Mouse (Mus musculus) thymus, adult 2 months (tissue): Measurements from ENCODE around the gene Scarb1. TPM values are rescaled to one million over a fixed set of nuclear protein-coding genes. Genes with fewer than 3 reads are reported as not detected.

Experiments
- DNase-seq: peaks from one replicate; pipeline ENCODE4 v3.0.0; 2021
- H3K27ac ChIP-seq: fragments of 200-500 bp; 2 replicates; pipeline ENCODE4 v1.5.1; 2012; ENCODE audit warnings: low read length, control low read depth; ENCODE audit not compliant: control insufficient read depth, insufficient read depth
- H3K27me3 ChIP-seq: fragments of 200-500 bp; 2 replicates; pipeline ENCODE4 v1.6.1; 2012; ENCODE audit warnings: mild to moderate bottlenecking, low read length, moderate library complexity, mixed read lengths; ENCODE audit not compliant: control insufficient read depth, insufficient read depth
- H3K36me3 ChIP-seq: fragments of 200-500 bp; 2 replicates; pipeline ENCODE4 v1.6.1; 2012; ENCODE audit warnings: mild to moderate bottlenecking, low read length, moderate library complexity; ENCODE audit not compliant: control insufficient read depth, insufficient read depth
- H3K4me1 ChIP-seq: fragments of 200-500 bp; replicated peaks from 2 replicates; pipeline ENCODE4 v1.6.1; 2012; ENCODE audit warnings: low read length; ENCODE audit not compliant: control insufficient read depth, insufficient read depth
- H3K4me3 ChIP-seq: fragments of 200-500 bp; 2 replicates; pipeline ENCODE4 v1.5.1; 2012; ENCODE audit warnings: mild to moderate bottlenecking, low read length, control low read depth, moderate library complexity; ENCODE audit not compliant: control insufficient read depth, insufficient read depth
- CTCF ChIP-seq: fragments of 200-500 bp; IDR thresholded peaks from 2 replicates; pipeline ENCODE4 v1.5.1; 2012; ENCODE audit warnings: mild to moderate bottlenecking, control low read depth, low read length, moderate library complexity, borderline replicate concordance; ENCODE audit not compliant: control insufficient read depth, poor library complexity, insufficient read depth; ENCODE audit errors: extremely low read depth
- POLR2A ChIP-seq: fragments of 200-500 bp; IDR thresholded peaks from 2 replicates; pipeline ENCODE4 v1.6.1; 2012; ENCODE audit warnings: mild to moderate bottlenecking, low read length, control low read depth, moderate library complexity; ENCODE audit not compliant: control insufficient read depth, poor library complexity, insufficient read depth; ENCODE audit errors: extremely low read depth
- WGBS: fragments of 180-500 bp; shearing (Covaris S2); methylation state at CpG from one replicate; pipeline ENCODE4 v1.1.7; 2018; 5-methylcytosine and 5-hydroxymethylcytosine counted together
- polyA plus RNA-seq: library from polyadenylated mRNA; depleted of rRNA; stranded (reverse); fragments of >200 nt; gene quantifications from 2 replicates; pipeline ENCODE4 v1.2.3, GENCODE M21; 2012

Scarb1 gene
- polyA plus RNA-seq, 1 experiment, result 80.7 TPM

DNA sequence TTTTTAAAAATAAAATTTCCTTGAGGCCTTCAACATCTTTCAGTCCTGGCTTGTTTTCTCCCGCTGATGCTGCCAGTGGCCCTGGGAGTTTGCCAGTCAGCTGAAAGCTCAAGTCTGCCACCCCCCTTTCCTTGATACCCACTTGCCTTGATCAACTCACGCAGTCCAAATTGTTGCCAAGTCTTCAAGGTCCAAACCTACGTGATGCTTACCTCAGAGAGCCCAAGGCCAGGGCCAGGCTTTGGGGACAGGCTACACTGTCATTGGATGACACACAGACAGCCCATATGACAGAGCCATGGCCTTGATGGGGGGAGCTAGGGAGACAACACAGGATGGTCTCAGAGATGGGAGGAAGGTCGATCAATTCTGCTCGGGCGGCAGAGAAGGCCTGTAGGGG is 3.4 kb upstream of the Scarb1 start:
- Histone ChIP-seq H3K36me3 (no peaks in the 10 kb centered on the region), H3K4me1 (peaks cover 21% of the 10 kb centered on the region), H3K27me3 (no peaks in the 10 kb centered on the region), H3K27ac (no peak overlapping the region), H3K4me3 (no peak overlapping the region)
- no peak for DNase-seq
- WGBS, result 98% methylated on average over 6 of the region's 6 CpGs
- TF ChIP-seq CTCF (no peak), POLR2A (no peak)

DNA sequence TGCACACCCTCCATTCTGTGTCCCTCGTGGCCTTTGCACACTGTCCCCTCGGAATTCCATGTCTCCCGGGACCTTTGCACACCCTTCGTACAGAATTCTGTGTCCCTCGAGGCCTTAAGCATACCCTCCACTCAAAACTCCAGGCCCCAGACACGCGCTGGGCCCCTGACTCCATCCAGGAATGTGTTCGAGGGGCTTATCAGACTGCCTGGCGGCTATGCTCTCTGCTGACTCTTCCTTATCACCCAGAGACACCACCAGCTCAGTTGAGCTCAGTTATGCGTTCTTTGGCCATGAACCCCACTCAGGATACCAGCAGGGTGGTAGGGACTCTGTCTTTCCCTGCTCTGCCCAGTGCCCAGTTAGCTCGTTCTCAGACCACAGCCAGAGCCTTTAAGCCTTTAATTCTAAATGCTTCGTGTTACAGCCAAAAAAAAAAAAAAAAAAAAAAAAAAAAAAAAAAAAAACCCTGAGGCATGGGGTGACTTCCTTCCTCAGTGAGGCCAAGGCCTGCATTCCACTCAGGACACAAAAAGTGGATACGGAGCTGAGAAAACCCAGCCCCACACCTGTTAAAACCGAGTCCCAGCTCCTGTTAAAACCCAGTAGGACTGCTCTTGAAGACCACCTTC is 681 bp upstream of the Scarb1 start:
- H3K27me3 ChIP-seq, result no peaks in the 10 kb centered on the region
- peak overlapping the region; percentile 80; the same call in 1 of the 2 replicates for H3K4me3 ChIP-seq
- 70% methylated on average over 14 of the region's 14 CpGs for WGBS
- no peaks in the 10 kb centered on the region for H3K36me3 ChIP-seq
- H3K27ac ChIP-seq, result no peak overlapping the region
- H3K4me1 ChIP-seq, result peaks cover 26% of the 10 kb centered on the region
- TF ChIP-seq POLR2A (no peak), CTCF (no peak)
- DNase-seq, result no peak

DNA sequence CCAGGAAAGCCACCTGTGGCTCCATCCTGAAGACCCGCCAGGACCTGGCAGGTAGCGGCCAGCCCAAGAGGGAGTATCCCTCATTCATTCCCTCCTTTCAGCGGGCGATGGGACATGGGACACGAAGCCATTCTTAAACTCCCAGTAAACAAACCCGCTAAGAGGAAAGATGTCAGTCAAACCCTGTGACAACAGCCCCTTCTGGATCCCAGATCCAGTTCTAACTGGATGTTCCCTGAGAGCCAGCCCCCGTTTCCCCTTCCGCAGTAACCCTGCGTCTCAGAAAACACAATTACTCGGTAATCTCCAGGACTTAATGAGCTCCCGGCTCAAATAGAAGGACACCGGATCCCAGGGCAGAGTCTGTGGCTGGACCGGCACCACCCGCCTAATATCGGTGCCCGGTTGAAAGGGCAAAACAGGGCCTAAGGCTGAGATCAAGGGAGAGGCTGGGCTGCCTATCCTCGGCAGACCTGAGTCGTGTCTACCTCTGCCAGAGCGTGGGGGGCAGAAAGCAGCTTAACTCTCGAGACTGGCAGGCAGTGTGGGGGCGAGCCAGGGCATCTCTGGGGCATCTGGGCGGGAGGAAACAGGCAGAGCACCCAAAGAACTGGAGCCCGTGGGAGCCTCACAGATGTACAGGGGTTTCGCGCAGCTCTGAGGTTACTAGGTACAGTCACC is 903 bp downstream of the Scarb1 start:
- WGBS, result 4% methylated on average over 25 of the region's 25 CpGs
- Histone ChIP-seq H3K27me3 (no peaks in the 10 kb centered on the region), H3K27ac (no peak overlapping the region), H3K36me3 (no peaks in the 10 kb centered on the region), H3K4me1 (peaks cover 26% of the 10 kb centered on the region), H3K4me3 (peak overlapping the region; percentile 80)
- TF ChIP-seq CTCF, result no peak
- TF ChIP-seq POLR2A, result no peak
- DNase-seq, result no peak

DNA sequence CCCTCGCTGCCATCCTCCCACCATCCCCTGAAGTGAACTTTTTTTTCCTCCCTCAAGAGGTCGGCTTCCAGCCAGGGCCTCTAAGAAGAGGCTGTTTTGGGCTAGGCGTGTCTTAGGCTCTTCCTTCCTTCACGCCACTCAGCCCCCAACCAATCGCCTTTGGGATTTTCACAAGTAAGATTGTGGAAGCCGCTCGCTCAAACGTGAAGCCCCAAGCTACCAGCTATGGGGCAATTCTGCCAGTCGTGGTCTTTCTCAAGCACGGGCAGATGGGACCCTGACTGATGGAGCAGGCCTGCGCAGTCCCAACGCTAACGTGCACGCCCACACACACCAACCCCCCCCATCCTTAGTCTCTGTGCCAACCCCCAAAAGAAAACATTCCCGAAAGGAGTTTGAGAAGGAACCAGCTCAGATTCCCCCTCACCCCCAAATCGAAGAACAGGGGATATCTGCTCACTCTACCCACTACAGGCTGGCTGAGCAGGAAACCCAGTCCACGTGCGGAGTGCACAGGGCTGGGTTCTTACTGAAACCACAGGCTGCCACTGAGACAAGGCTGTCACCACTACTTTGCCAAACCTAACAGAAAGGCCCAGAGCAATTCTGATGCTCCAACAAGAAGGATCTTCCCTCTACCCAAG is 1.7 kb downstream of the Scarb1 start:
- TF ChIP-seq CTCF, result 0 out of 2 replicates have a peak, but pooled peaks have one; percentile 19
- no peak for TF ChIP-seq POLR2A
- peak; percentile 27 for DNase-seq
- peaks cover 26% of the 10 kb centered on the region for H3K4me1 ChIP-seq
- no peak overlapping the region for H3K27ac ChIP-seq
- 3% methylated on average over 18 of the region's 18 CpGs for WGBS
- H3K27me3 ChIP-seq, result no peaks in the 10 kb centered on the region
- no peaks in the 10 kb centered on the region for H3K36me3 ChIP-seq
- H3K4me3 ChIP-seq, result peak overlapping the region; percentile 80

DNA sequence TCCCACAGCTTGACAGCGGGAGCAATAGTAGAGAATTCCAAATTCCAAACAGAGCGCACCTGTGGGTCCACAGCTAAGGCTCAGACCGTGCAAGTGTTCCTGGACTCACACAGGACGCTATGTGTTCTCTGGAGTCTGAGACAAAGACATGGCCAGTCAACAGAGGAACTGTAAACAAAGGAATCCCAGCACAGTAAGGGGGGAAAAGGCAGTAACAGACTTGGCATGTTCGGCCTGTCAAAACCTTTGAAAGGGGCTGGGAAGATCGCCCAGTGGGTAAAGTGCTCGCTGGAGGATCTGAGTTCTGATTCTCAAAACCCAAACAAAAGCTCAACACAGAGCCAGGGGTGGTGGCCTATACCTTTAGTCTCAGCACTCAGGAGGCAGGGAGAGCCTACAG is 3.4 kb downstream of the Scarb1 start:
- Histone ChIP-seq H3K4me3 (no peak overlapping the region), H3K27me3 (no peaks in the 10 kb centered on the region), H3K4me1 (peaks cover 26% of the 10 kb centered on the region), H3K27ac (no peak overlapping the region), H3K36me3 (no peaks in the 10 kb centered on the region)
- DNase-seq, result no peak
- TF ChIP-seq POLR2A (no peak), CTCF (no peak)
- 95% methylated on average over 7 of the region's 7 CpGs for WGBS

DNA sequence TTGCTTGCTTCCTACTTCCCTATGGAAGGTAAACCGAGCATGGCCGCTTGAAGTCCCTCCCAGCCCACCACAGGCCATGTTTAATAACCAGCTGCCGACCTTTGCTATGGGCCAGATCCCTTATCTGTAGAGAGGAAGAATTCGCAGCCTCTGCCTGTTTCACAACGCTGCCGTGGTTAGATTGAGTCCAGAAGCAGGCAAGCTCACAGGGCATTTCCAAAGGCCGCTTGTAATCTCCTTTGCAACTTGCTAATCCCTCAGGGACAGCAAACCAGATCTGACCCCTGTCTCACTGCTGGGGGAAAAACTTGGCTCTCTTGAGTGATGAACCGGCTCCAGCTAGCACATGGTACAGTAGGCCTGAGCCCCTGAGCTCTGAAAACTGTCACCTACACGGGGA is 3.9 kb downstream of the Scarb1 start:
- Histone ChIP-seq H3K36me3 (no peaks in the 10 kb centered on the region), H3K4me1 (peaks cover 26% of the 10 kb centered on the region), H3K27ac (no peak overlapping the region), H3K4me3 (no peak overlapping the region), H3K27me3 (no peaks in the 10 kb centered on the region)
- WGBS, result 83% methylated on average over 9 of the region's 9 CpGs
- DNase-seq, result no peak
- TF ChIP-seq POLR2A, result no peak
- TF ChIP-seq CTCF, result no peak
